8 mouse cellular contexts compared by ENCODE assay signal in genomic region chr1:161250604-161251416, GRCm38 (mm10). TPM values are rescaled to one million over a fixed set of nuclear protein-coding genes. Genes with fewer than 3 reads are reported as not detected.
A peak's percentile ranks its signal among the peaks of the same experiment; 100 is the strongest.
DNase-seq lines count a peak whose midpoint lies in the region; ATAC-seq lines count a peak whose summit lies in the region.

Gene Prdx6 (minus strand): TSS chr1:161251219.

- peak; percentile 47 for ATAC-seq in megakaryocyte progenitor cell, adult 5-6 weeks (replicated peaks; ENCODE audit: poor library complexity)

- DNase-seq in adrenal gland, adult 18-20 months (ENCODE audit: low spot score in 2 of 2): peak; percentile 78 to 85
- DNase-seq in embryo, embryonic 10 days (ENCODE audit: low spot score): peak; percentile 86
- peak; percentile 79 for DNase-seq in gastrocnemius, postnatal 10 days
- DNase-seq in induced T-regulatory cell, adult 2 months (ENCODE audit: low read depth): peak; percentile 92
- DNase-seq in left cerebral cortex, postnatal 10 days (ENCODE audit: extremely low spot score in 1 of 2, low spot score in 2 of 2): peak; percentile 73 to 90
- DNase-seq in right cerebral cortex, postnatal 10 days (ENCODE audit: low spot score in 2 of 2): peak; percentile 90 to 92
- DNase-seq in urinary bladder, postnatal 14 days (ENCODE audit: low spot score): peak; percentile 82

- intact Hi-C loops in left cerebral cortex, postnatal 10 days (cut with DNase I): no loop called here

RNA-seq across cellular contexts. Expression of gene Prdx6, which starts in this region (rescaled TPM):
- total RNA-seq in adrenal gland, adult 18-20 months (2021): 100 to 1,000 TPM; 307 to 605 TPM
- 10 to 100 TPM; 78.5 to 78.8 TPM for total RNA-seq in gastrocnemius, postnatal 10 days (2021)
- total RNA-seq in left cerebral cortex, postnatal 10 days (2021): 100 to 1,000 TPM; 192 to 206 TPM
- total RNA-seq in megakaryocyte progenitor cell, adult 5-6 weeks (2015): 292 and 298 TPM in 2 replicates
- 334 and 393 TPM in 2 replicates for total RNA-seq in megakaryocyte progenitor cell, adult 5-6 weeks (2017)

Comparison
In these comparisons a context has a peak if more than half of its experiments do, and no peak if none do; other contexts are left out.
1. Peak in every context shown above with its lines: DNase-seq and ATAC-seq.